Mouse (Mus musculus) thymus, postnatal 0 days (tissue): ENCODE results near the gene Sla2. TPM values are rescaled to one million over a fixed set of nuclear protein-coding genes. Genes with fewer than 3 reads are reported as not detected.
"Not testable (repeated sequence)": the region's sequence is repeated elsewhere in the genome, so short reads cannot be mapped to it uniquely, and the experiment has no call there.

Experiments
- DNase-seq: peaks from one replicate; pipeline ENCODE4 v3.0.0-alpha.2; 2015; ENCODE audit warnings: low spot score
- polyA plus RNA-seq: library from polyadenylated mRNA; unstranded; fragments of >200 nt; fragmentation: Nextera tagmentation; extraction: Ambion mirVana; gene quantifications from 2 replicates; pipeline ENCODE4 v1.2.1, GENCODE M21; 2015

The Sla2 gene
- polyA plus RNA-seq, 1 experiment from 2014 or later, result 115 TPM

DNA sequence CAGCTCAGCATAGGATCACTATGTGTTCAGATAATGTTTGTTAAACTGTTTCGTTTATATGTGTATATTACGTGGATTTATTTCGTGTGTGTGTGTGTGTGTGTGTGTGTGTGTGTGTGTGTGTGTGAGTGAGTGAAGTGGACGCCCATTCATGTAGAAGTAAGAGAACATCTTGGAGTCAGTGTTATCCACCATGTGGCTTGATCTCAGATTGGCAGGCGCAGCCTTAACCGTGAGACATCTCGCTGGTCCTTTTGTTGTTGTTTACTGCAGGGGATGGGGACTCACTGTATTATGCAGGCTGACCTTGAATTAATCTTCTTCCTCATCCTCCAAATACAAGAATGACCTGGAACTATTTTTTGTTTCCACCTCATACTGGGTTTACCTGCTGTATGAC is 17.4 kb downstream of the Sla2 start:
- DNase-seq, result no peak

DNA sequence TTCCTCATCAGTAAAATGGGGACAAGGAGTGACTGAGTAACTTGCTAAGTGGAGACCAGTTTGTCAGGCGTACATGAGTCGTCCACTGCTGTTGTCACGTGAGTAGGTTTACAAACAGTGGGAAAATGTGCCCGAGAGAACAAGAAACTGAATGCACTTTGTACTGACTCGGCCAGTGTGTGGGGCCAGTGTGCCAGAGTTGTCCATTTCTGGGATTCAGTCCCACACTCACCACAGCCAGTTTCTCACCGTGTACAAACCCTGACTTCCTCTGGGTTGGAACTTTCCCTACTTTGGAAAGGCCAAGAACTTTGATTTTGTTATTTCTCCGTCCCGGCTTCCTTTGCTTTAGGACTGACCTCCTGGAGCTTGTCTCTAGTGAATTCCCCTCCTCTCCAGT is 18.0 kb downstream of the Sla2 start:
- DNase-seq, result no peak

DNA sequence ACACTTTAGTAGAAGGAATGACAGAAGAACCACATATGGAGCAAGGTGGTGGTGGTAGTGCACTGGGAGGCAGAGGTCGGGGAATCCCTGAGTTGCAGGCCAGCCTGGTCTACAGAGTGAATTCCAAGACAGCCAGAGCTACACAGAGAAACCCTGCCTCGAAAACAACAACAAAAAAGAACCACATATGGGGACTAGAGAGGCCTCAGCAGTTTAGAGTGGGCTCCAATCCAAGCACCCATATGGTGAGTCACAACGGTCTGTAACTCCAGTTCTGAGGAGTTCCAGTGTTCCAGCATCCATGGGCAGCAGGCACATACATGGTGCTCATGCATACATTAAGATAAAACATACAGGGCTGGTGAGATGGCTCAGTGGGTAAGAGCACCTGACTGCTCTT is 22.5 kb downstream of the Sla2 start:
- no peak for DNase-seq

DNA sequence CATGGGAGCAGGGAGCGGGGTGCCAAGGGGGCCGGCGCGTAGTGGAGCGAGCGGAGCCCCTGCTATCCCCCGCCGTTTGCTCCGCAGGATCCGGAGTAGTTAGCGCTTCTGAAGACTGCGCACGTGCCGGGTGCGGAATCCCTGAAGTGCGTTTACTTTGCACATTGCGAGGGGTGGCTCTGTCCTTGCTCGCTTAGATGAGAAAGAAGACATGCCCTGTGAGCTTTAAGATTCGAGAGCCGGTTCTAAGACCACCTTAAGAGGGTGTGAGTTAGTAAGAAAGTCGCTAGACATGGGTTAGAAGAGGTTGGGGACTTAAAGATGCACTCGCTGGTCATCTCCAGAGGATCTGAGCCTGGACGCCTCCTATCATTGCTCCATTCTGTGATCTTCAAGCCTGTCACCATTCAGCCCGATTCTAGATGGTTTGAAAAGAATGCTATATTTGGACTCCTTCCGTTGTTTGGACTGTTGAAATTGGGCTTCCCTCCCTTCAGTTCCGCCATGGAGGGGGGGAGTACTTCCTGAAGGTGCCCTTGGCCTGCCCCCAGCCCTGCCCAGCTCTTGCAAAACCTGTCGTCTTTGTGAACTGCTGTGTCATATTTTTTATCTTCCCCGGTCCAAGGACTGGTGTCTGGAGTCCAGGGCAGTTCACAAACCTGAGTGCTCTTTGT is 23.4 kb downstream of the Sla2 start:
- DNase-seq, result peak; percentile 45

DNA sequence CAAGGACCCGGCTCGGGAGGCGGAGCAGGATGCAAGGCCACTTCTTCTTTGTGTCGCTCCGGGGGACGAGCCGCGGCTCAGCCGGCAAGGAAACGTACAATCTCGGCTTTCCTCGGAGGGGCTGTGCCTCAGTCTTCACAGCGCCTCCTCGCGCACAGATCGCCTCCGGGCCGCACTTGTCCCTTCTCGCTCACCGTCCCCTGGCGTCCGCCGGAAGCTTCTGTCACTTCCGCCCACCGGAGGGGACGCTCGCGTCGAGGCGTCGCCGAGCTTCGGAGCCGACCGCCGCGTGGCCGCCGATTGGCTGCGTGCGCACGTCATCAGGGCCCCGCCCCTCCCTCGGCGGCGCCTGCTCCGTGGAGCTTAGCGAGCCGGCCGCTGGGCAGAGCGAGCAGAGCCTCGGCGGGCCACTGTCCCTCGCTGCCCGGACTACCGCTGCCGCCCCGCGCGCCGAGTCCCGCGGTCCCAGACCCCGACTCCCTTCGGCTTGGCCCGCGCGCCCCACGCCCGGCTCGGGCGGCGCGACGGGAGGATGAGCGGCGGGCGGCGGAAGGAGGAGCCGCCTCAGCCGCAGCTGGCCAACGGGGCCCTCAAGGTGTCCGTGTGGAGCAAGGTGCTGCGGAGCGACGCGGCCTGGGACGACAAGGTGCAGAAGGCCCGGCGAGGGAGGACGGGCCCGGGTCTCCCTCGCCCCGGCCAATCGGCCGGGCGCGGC is 24.1 kb downstream of the Sla2 start, which contains the start of gene Rab5if:
Gene Rab5if (plus strand): TSS at position 357 of the 715 bp plus-strand sequence.
- DNase-seq, result peak; percentile 98

DNA sequence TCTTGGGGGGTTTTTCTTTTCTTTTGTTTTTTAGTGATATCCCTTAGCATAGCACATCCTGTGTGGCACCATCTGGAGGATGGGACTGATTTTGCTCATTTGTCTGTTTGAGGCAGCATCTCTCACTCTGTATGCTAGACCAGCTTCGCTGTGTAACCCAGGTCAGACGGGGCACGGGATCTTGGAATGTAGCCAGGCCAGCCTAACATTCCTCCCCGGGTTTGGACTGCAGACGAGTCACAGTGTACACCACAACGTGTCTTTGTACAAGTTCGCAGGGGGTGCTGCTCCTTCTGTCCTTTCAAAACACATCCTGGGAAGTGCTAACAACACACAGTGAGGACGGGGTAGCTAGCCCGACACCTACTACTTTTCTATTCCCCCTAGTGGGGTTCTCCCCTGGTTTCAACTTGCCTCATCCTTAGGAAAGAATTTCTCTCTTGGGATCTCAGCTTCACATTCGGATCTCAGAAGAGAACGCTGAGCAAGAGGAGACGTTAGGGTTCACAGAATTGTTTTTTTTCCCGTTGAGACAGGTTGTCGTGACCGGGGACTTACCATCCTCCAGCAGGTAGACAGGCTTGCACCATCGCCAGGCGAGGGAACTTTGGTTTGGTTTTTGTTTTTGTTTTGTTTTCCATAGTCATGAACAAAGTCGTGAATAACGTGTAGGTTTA is 24.8 kb downstream of the Sla2 start:
- DNase-seq, result peak; percentile 63

DNA sequence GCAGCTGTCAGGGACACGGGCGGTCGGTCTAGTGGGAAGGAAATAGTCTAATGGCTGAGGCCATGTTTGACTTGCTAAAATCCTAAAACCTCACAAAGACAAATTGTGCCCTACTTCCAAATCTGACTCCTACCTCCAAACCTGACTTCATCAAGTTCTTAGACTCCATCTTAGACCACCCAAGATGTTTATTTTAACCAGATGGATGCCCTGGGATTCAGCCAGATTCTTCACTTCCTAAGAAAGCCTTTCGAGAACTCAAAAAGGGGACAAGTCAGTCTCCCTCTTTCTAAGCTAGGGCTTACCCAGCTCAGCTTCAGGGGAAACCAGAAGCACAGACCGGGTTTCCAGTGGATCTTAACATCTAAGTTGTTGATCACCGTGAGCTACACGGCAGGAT is 28.3 kb downstream of the Sla2 start:
- no peak for DNase-seq

DNA sequence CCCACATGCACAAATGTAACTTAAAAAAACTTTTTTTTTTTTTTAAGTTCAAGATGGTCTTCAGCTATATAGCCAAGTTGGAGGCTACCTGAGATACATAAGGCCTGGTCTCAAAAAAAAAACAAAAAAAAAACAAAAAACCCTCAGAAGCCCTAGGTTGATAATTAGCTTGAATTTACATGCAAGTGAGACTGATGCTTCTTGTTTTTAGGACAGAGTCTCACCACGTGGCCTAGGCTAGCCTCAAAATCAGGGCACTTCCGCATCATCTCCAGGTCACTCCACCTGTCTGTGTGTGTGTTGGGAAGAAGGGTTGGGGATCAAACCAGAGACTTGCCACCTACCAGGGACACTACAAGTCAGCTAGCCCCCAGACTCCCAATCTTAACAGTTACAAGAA is 29.2 kb downstream of the Sla2 start, which contains the start of gene 4930518I15Rik:
Gene 4930518I15Rik (minus strand): TSS at position 112 of the 400 bp plus-strand sequence.
- no peak for DNase-seq

DNA sequence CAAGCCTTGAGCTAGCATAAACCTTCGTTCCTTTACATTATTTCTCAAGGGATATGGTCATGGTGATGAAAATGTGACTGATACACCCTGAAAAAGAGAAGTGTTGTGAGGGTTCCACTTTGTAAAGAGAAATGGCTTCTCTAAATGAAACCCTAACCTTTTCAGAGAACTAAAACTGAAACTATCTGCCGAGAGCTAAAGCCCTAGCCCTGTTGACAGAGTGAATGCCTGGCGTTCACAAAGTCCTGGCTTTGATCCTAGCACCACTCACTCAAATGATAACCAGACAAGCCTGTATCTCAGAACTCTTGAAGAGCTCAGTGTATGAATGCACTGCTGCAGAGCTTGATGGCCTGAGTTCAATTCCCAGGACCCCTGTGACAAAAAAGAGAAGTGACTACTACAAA is 29.6 kb downstream of the Sla2 start:
- DNase-seq, result no peak

DNA sequence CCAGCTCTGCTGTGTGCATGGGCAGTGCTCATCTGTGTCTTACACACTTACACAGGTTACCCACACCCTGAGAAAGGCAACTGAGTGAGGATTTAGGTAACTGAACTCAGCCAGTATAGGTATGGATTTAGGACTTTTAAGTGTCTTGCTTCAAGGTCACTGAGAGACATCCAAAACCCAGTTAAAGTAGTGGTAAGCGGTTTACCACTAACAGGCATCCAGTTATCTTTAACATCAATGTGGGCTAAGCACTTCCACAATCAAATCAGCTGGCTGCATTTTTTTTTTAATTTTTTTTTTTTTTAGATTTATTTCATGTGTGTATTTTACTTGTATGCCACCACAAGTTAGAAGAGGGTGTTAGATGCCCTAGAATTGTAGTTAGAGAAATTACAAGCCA is 30.7 kb downstream of the Sla2 start:
- no peak for DNase-seq

DNA sequence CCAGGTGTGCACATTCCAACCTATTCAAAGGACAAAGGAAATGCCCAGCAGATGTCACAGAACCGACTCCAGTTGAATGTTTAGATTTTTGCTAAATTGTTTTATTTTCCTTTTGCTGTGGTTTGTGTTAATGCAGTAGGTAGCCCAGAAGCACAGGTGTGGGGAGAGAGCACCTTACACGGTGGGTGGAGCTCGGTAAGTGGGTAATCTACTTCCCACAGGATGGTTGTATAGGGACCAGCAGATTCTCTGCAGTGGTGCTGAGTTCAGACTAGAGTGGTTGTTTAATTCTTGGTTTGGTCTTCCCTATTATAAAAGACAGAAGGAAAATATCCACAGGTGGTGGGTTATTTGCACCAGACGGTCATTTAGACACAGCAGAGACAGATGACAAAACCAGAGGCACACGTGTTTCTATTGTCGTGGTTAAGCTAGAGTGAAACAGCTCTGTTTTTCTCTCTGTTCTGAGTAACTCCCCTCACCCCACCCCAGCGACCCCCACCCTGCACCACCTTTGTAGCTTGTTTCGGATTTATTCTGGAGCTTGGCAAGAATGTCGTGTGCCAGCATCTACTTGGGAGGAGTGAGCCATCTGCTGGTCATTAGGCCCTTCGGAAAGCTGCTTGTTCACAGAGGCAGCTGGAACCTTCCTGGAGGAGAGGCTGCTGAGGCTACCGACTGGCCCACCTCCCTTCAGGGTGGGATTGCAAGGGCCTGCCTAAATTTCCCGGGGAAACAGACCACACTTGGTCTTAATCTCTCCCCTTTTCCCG is 32.8 kb downstream of the Sla2 start:
- DNase-seq, result not testable (repeated sequence)

DNA sequence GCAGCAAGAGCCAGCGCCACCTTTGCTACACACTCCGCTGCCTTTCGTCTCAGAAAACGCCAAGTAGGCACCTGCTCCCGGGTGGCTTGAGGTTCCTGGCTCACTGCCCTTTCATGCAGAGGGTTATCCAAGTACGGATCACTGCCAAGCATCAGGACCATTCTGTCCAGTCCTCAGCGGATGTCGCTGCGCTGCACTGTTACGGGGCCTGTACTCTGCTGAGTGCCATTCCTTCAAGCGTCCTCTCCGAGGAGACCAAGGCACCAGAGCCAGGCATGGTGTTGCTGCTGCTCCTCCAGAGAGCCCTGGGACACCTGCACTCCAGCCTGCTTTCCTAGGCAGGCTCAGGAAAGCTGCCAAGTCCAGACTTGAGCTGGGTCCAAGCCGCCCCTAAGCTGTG is 33.4 kb downstream of the Sla2 start:
- not testable (repeated sequence) for DNase-seq

DNA sequence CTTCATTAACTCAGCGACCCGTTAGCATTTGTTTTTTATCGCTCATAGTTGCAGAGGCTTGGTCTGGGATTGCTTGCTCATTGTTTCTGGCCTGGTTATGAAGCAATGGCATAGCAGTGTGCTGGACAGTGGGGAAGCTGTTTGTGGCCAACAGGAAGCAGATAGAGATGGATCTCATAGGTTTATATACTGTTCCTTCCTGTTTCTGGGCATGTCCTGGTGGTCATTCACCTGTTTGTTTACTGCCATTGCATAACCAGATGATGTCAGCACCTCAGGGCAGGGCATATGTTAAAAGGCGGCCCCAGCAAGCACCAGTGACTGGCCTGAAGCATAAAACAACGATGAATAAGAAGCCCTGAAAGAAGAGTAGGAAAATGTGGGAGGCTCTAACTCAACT is 36.5 kb downstream of the Sla2 start:
- no peak for DNase-seq

DNA sequence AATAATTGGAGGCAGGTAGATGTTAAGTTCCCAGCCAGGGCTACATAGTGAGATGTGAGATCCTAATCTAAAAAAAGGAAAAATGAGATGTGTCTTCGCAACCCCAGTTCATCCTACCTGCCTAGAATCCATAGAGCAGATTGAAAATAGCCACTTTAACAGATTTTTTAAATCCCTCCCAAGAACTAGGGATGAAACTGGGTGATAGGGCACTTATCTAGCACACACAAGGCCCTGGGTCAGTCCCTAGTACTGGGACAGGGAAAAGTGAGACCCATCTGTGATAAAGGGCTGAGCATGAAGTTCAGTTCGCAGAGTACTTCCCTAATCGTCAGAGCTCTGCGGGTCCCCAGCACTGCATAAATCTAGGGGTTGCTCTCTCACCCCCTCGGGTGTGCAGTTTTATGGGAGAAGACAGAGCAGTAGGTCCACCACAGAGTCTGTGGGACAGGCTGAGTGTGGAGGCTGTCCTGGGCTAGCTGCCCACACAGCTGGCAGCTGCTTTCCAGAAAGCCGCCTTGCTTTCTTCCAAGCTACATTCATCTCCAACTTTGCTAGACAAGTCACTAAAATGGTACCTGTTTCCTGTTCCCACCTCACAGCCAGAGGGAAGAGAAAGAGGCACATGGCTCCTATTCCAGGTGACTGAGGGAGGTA is 38.3 kb downstream of the Sla2 start:
- DNase-seq, result no peak

DNA sequence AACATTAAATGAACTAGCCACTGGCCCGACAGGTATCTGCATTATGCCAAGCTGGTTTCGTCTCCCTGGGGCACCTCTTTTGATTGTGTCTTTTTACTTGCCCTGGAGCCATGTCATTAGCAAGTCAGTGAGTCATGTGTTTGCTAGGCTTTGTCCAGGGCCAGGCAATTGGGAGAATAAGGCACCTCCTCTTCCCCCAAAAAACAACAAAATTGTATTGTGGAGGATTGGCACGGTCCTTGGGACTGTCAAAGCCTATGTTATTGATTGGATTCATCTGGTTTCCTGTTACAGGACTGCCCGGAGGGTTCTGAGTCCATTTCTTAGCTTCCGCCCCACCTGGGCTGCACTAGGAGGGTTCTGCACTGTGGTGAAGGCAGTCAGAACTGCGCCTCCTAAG is 39.3 kb downstream of the Sla2 start:
- no peak for DNase-seq

DNA sequence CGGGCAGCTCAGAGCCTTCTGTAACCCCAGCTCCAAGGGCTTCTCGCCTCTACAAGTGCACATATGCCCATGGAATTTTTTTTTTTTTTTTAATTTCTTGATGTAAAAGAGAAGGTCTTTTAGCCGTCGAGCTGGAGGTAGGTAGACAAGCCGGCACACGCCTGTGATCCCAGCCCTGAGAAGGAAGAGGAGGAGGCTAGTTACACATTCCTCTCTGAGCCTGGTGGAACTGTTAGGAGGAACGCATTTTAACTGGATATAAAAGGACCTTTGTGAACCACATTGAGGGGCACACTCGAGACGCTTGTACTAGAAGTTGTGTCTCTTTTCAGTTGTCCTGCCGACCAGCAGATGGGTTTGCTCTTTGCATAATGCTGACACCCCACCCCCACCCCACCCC is 42.3 kb downstream of the Sla2 start:
- DNase-seq, result no peak

DNA sequence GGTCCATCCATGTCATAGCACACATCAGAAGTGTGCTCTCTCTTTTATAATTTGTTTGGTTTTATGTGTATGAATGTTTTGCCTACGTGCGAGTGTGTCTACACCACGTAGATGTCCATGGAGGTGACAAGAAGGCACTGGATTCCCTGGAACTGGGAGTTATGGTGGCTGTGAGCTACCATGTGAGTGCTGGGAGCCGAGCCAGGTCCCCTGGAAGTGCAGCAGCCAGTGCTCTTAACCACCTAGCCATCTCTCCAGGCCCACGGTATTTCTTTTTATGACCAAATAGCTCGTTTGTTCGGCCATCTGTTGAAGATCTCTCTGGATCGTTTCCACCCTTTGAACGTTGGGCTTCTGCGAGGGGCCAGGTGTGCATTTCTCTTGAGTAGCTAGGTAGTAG is 43.7 kb downstream of the Sla2 start:
- no peak for DNase-seq

DNA sequence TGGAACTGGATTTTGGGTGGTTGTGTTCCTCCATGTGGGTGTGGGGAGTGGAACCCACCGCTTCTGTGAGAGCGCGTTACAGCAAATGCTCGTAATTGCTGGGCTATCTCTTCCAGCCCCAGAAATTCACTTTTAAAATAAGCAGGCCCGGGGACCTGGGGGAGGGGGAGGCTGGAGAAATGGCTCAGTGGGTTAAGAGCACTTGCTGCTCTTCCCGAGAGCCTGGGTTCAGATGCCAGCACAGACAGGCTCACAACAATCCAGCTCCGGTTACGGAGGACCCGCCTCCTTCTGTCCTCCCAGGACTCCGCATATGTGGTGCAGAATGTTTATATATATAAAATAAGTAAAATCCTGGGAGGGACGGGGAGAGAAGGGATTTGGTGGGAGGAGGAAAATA is 44.3 kb downstream of the Sla2 start:
- DNase-seq, result no peak

DNA sequence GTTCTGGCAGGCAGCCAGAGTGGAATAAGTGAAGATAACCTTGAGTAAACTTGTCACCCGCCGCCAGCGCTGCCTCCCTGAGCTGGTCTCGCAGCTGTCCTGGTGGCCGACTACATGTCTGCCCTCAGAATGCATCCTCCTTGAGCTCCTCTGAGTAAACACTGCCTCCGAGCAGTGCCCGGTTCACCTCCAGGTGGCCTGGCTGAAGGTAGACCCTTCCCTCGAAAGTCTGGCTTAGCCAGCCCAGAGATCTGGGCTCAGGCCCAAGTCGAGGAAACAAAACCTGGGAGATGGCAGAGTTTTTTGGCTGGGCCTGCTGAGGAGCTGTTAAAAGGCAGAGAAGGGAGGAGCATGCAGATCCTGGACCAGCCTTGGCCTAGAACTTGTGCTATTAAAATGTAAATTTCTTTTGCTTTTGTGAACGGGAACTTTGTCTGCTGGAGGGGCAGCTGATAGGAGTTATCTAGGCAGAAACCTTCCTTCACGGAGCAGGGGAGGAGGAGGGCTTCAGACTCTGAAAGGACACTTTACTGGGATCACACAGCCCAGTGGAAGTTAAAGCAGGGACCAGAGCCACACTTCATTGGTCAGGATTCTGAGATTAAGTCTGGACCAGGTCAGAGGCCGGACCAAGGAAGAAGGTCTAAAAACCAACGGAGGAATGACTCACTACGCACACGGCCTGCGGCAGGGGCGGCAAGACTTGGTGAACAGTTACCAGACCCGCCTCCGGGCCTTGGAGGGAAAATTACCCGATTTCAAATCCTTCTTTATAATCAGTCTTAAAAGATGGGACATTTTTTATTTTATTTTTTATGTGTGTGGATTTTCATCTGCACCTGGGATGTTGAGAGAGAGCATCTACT is 44.9 kb downstream of the Sla2 start:
- peak; percentile 36 for DNase-seq
